Mouse (Mus musculus): ENCODE measurements around the gene Reep6. TPM values are rescaled to one million over a fixed set of nuclear protein-coding genes. Genes with fewer than 3 reads are reported as not detected.

Gene Reep6
- total RNA-seq, 2 experiments from 2014 or later, result 2.7 to 4.1 TPM

GRCm38 (mm10) chr10:80383431-80383830 is 53.7 kb downstream of the Reep6 start:
- no peak for DNase-seq (ENCODE audit: low spot score in 2 of 2)

GRCm38 (mm10) chr10:80384115-80384639 is 54.4 kb downstream of the Reep6 start:
- DNase-seq (ENCODE audit: low spot score in 2 of 2), result no peak

GRCm38 (mm10) chr10:80384709-80385108 is 55.0 kb downstream of the Reep6 start:
- no peak for DNase-seq (ENCODE audit: low spot score in 2 of 2)

- DNase-seq (ENCODE audit: low spot score in 2 of 2), result no peak
Measured at GRCm38 (mm10) chr10:80385310-80385709, 55.6 kb downstream of the Reep6 start.

Small RNAs within 50 kb of the gene (microRNA-seq; reads per million reads assigned to microRNA genes)
- gene Gm22721, result not detected

Other genes starting within 250 kb of the Reep6 start
- gene Sbno2, start 224.4 kb upstream of the Reep6 start, total RNA-seq (2021), result 10 to 100 TPM; 13.0 to 13.6 TPM
- 100 to 1,000 TPM; 116 to 125 TPM for gene Stk11, start 214.2 kb upstream of the Reep6 start, total RNA-seq (2021)
- gene Atp5d, start 191.3 kb upstream of the Reep6 start, total RNA-seq (2021), result 100 to 1,000 TPM; 522 to 564 TPM
- gene Cbarp, start 189.1 kb upstream of the Reep6 start, total RNA-seq (2021), result 1 to 10 TPM; 2.2 to 2.7 TPM
- 10 to 100 TPM; 67.7 to 74.0 TPM for gene Midn, start 181.7 kb upstream of the Reep6 start, total RNA-seq (2021)
- gene Cirbp, start 164.0 kb upstream of the Reep6 start, total RNA-seq (2021), result 100 to 1,000 TPM; 107 to 153 TPM
- 1 to 10 TPM; 3.4 to 3.8 TPM for gene 1600002K03Rik, start 157.0 kb upstream of the Reep6 start, total RNA-seq (2021)
- 1 to 10 TPM; 3.5 to 3.7 TPM for gene Efna2, start 150.5 kb upstream of the Reep6 start, total RNA-seq (2021)
- gene Mum1, start 103.5 kb upstream of the Reep6 start, total RNA-seq (2021), result 10 to 100 TPM; 61.3 to 61.5 TPM
- gene Ndufs7, start 80.8 kb upstream of the Reep6 start, total RNA-seq (2021), result 100 to 1,000 TPM; 327 to 331 TPM
- 100 to 1,000 TPM; 446 to 545 TPM for gene Gamt, start 68.9 kb upstream of the Reep6 start, total RNA-seq (2021)
- 100 to 1,000 TPM in 1 of 2 experiments, 10 to 100 TPM in 1; 98.9 to 112 TPM for gene Dazap1, start 68.5 kb upstream of the Reep6 start, total RNA-seq (2021)
- gene Rps15, start 37.5 kb upstream of the Reep6 start, total RNA-seq (2021), result 1,000 to 10,000 TPM; 1,165 to 1,300 TPM
- gene Apc2, start 34.0 kb upstream of the Reep6 start, total RNA-seq (2021), result 1 to 10 TPM in 1 of 2 experiments, under 1 TPM in 1; 0.73 to 2.1 TPM
- 10 to 100 TPM; 16.7 to 17.6 TPM for gene 2310011J03Rik, start 9.4 kb upstream of the Reep6 start, total RNA-seq (2021)
- gene Pcsk4, start 455 bp upstream of the Reep6 start, total RNA-seq (2021), result 1 to 10 TPM; 1.0 to 1.5 TPM
- 10 to 100 TPM; 15.5 to 16.5 TPM for gene Adamtsl5, start 18.5 kb downstream of the Reep6 start, total RNA-seq (2021)
- under 1 TPM in 1 of 2 experiments, not detected in 1; 0.34 TPM for gene Plk5, start 26.5 kb downstream of the Reep6 start, total RNA-seq (2021)
- 10 to 100 TPM; 17.8 to 18.9 TPM for gene Mex3d, start 57.7 kb downstream of the Reep6 start, total RNA-seq (2021)
- 100 to 1,000 TPM; 139 to 140 TPM for gene Mbd3, start 69.6 kb downstream of the Reep6 start, total RNA-seq (2021)
- 100 to 1,000 TPM; 640 to 657 TPM for gene Uqcr11, start 76.9 kb downstream of the Reep6 start, total RNA-seq (2021)
- gene Tcf3, start 103.7 kb downstream of the Reep6 start, total RNA-seq (2021), result 10 to 100 TPM; 66.4 to 67.5 TPM
- not detected for gene Onecut3, start 164.9 kb downstream of the Reep6 start, total RNA-seq (2021)
- under 1 TPM; 0.05 TPM for gene Atp8b3, start 209.2 kb downstream of the Reep6 start, total RNA-seq (2021)
- gene Rexo1, start 231.6 kb downstream of the Reep6 start, total RNA-seq (2021), result 10 to 100 TPM; 22.0 to 24.9 TPM
- gene Klf16, start 247.4 kb downstream of the Reep6 start, total RNA-seq (2021), result 1 to 10 TPM; 7.5 to 8.5 TPM

Data from gastrocnemius, postnatal 4 days (tissue).